In genomic region chr10:11323202-11323898, GRCm38 (mm10) we compare ENCODE assay signal across 13 mouse cellular contexts. TPM values are rescaled to one million over a fixed set of nuclear protein-coding genes. Genes with fewer than 3 reads are reported as not detected.
A peak's percentile ranks its signal among the peaks of the same experiment; 100 is the strongest.
DNase-seq lines count a peak whose midpoint lies in the region; ATAC-seq and TF ChIP-seq lines count a peak whose summit lies in the region.
"Had no signal": no experiment of that assay in that cellular context is flagged by ENCODE, and none has a peak within 500 bp of the region (broad histone marks: within the 10 kb centered on the region; RNA-seq: fewer than 3 reads in every experiment).

No protein-coding gene starts in this region.

- no peak for TF ChIP-seq EP300 in heart, adult 2 months (IDR thresholded peaks at IDR 0.05; ENCODE audit: insufficient read depth, low read depth, low read length)

- H3K9me3 ChIP-seq in liver, embryonic 11.5 days (ENCODE audit: control insufficient read depth, low read length) = no peaks in the 10 kb centered on the region
- no peaks in the 10 kb centered on the region for H3K9me3 ChIP-seq in heart, embryonic 12.5 days (replicated peaks)
- H3K9me3 ChIP-seq: embryonic facial prominence, embryonic 12.5 days; heart, embryonic 10.5 days had no signal

- no peaks in the 10 kb centered on the region for H3K27me3 ChIP-seq in liver, embryonic 11.5 days (replicated peaks; ENCODE audit: control insufficient read depth, insufficient read depth, low read length)
- no peaks in the 10 kb centered on the region for H3K27me3 ChIP-seq in heart, adult 2 months (ENCODE audit: control insufficient read depth, insufficient read depth, low read length)
- no peaks in the 10 kb centered on the region for H3K27me3 ChIP-seq in heart, embryonic 12.5 days (replicated peaks)
- H3K27me3 ChIP-seq: embryonic facial prominence, embryonic 12.5 days had no signal

- no peak overlapping the region for H3K9ac ChIP-seq in liver, embryonic 11.5 days (ENCODE audit: low read depth, low read length)
- no peak overlapping the region for H3K9ac ChIP-seq in heart, adult 2 months (ENCODE audit: low read depth, low read length)
- H3K9ac ChIP-seq in heart, embryonic 12.5 days = no peak overlapping the region
- H3K9ac ChIP-seq: embryonic facial prominence, embryonic 12.5 days; hindbrain, embryonic 14.5 days had no signal

- peak; percentile 39 for DNase-seq in right cerebral cortex, adult 18-20 months
- no peak for DNase-seq in right cerebral cortex, postnatal 14 days
- peak; percentile 74 for DNase-seq in c-Kit-positive CD71-positive TER-119-negative erythroid progenitor cells, embryonic 14.5 days (ENCODE audit: low read depth)
- peak; percentile 38 for DNase-seq in liver, embryonic 11.5 days (ENCODE audit: low spot score)
- peak; percentile 40 to 44 for DNase-seq in right cerebral cortex, postnatal 36 days (ENCODE audit: low spot score in 2 of 2)
- no peak for DNase-seq in cerebellum, postnatal 36 days
- DNase-seq in heart, adult 2 months = no peak
- DNase-seq: cerebellum, adult 11-12 months; lung, postnatal 10 days had no signal

- H3K27ac ChIP-seq in liver, embryonic 11.5 days (ENCODE audit: low read depth, low read length) = peak overlapping the region; percentile 83
- no peak overlapping the region for H3K27ac ChIP-seq in heart, adult 2 months
- no peak overlapping the region for H3K27ac ChIP-seq in heart, embryonic 12.5 days (ENCODE audit: poor library complexity, severe bottlenecking)
- H3K27ac ChIP-seq: embryonic facial prominence, embryonic 12.5 days; heart, embryonic 10.5 days; hindbrain, embryonic 14.5 days had no signal

- H3K36me3 ChIP-seq in liver, embryonic 11.5 days (ENCODE audit: control insufficient read depth, insufficient read depth, low read length) = no peaks in the 10 kb centered on the region
- H3K36me3 ChIP-seq in heart, adult 2 months (ENCODE audit: control insufficient read depth, insufficient read depth, low read length) = no peaks in the 10 kb centered on the region
- H3K36me3 ChIP-seq in heart, embryonic 12.5 days = no peaks in the 10 kb centered on the region
- H3K36me3 ChIP-seq: embryonic facial prominence, embryonic 12.5 days; heart, embryonic 10.5 days had no signal

- H3K4me1 ChIP-seq in liver, embryonic 11.5 days (replicated peaks; ENCODE audit: control insufficient read depth, insufficient read depth, low read length) = peaks cover 9% of the 10 kb centered on the region
- no peaks in the 10 kb centered on the region for H3K4me1 ChIP-seq in heart, adult 2 months (ENCODE audit: control insufficient read depth, insufficient read depth, low read length)
- H3K4me1 ChIP-seq in heart, embryonic 12.5 days (replicated peaks) = no peaks in the 10 kb centered on the region
- H3K4me1 ChIP-seq: embryonic facial prominence, embryonic 12.5 days; heart, embryonic 10.5 days had no signal

- peak; percentile 99 for ATAC-seq in liver, embryonic 11.5 days (replicated peaks; ENCODE audit: low FRiP score)
- ATAC-seq in heart, embryonic 12.5 days (ENCODE audit: insufficient number of reproducible peaks, low FRiP score) = no peak

- H3K4me3 ChIP-seq in liver, embryonic 11.5 days (ENCODE audit: low read depth, low read length) = no peak overlapping the region
- H3K4me3 ChIP-seq in heart, adult 2 months = no peak overlapping the region
- H3K4me3 ChIP-seq in heart, embryonic 12.5 days = no peak overlapping the region
- H3K4me3 ChIP-seq: embryonic facial prominence, embryonic 12.5 days; heart, embryonic 10.5 days had no signal

- no peak for TF ChIP-seq POLR2A in heart, adult 2 months (IDR thresholded peaks at IDR 0.05; ENCODE audit: insufficient read depth, low read depth, low read length)

- 58% methylated on average over 4 of the region's 4 CpGs for WGBS in liver, embryonic 11.5 days
- WGBS in heart, adult 2 months = 74% methylated on average over 4 of the region's 4 CpGs
- WGBS in heart, embryonic 12.5 days = 74% methylated on average over 4 of the region's 4 CpGs

- TF ChIP-seq CTCF in heart, adult 2 months (IDR thresholded peaks at IDR 0.05) = no peak

- peak overlapping the region; percentile 2; the same call in 1 of the 2 replicates for H3K4me2 ChIP-seq in liver, embryonic 11.5 days
- no peak overlapping the region for H3K4me2 ChIP-seq in heart, embryonic 12.5 days
- H3K4me2 ChIP-seq: embryonic facial prominence, embryonic 12.5 days; hindbrain, embryonic 14.5 days had no signal

- no peaks in the 10 kb centered on the region for H3K79me2 ChIP-seq in heart, adult 2 months (replicated peaks; ENCODE audit: control insufficient read depth, insufficient read depth, low read length)

- intact Hi-C loops in heart, adult 2 months (cut with DNase I) = no loop called here

RNA-seq across cellular contexts. Expression of gene Epm2a, which starts 19.9 kb away (rescaled TPM):
- polyA plus RNA-seq in liver, embryonic 11.5 days (2014; fragmentation: Nextera tagmentation; extraction: Ambion mirVana) = 0.26 and 0.36 TPM in 2 replicates
- total RNA-seq in heart, adult 2 months (2021) = 10 to 100 TPM; 31.2 to 35.4 TPM
- polyA plus RNA-seq in heart, adult 2 months (2012; rRNA removed) = 12.1 and 20.8 TPM in 2 replicates
- polyA plus RNA-seq in heart, embryonic 12.5 days (2016; fragmentation: Nextera tagmentation; extraction: Ambion mirVana) = 1.7 TPM in 2 replicates

RNA-seq across cellular contexts. Expression of gene Fbxo30, which starts 42.2 kb away (rescaled TPM):
- 28.7 and 31.1 TPM in 2 replicates for polyA plus RNA-seq in liver, embryonic 11.5 days (2014; fragmentation: Nextera tagmentation; extraction: Ambion mirVana)
- total RNA-seq in heart, adult 2 months (2021) = 10 to 100 TPM; 23.7 to 27.3 TPM
- 3.9 and 11.2 TPM in 2 replicates for polyA plus RNA-seq in heart, adult 2 months (2012; rRNA removed)
- 48.8 and 54.0 TPM in 2 replicates for polyA plus RNA-seq in heart, embryonic 12.5 days (2016; fragmentation: Nextera tagmentation; extraction: Ambion mirVana)

Comparison
In these comparisons a context has a peak if more than half of its experiments do, and no peak if none do; other contexts are left out.
1. DNase-seq: peak in right cerebral cortex, adult 18-20 months (single experiment), c-Kit-positive CD71-positive TER-119-negative erythroid progenitor cells, embryonic 14.5 days (single experiment), liver, embryonic 11.5 days (single experiment) and right cerebral cortex, postnatal 36 days (2 of 2); none in right cerebral cortex, postnatal 14 days (single experiment), cerebellum, postnatal 36 days (0 of 2) and heart, adult 2 months (0 of 2).